Mouse (Mus musculus) thymus, postnatal 0 days (tissue): ENCODE data around the gene Enho. TPM values are rescaled to one million over a fixed set of nuclear protein-coding genes. Genes with fewer than 3 reads are reported as not detected.

Experiments
- DNase-seq: peaks from one replicate; pipeline ENCODE4 v3.0.0-alpha.2; 2015; ENCODE audit warnings: low spot score
- polyA plus RNA-seq: library from polyadenylated mRNA; unstranded; fragments of >200 nt; fragmentation: Nextera tagmentation; extraction: Ambion mirVana; gene quantifications from 2 replicates; pipeline ENCODE4 v1.2.1, GENCODE M21; 2015

Gene Enho
- polyA plus RNA-seq, 1 experiment from 2014 or later, result 10.5 TPM

- no peak for DNase-seq
Observed at GRCm38 (mm10) chr4:41634631-41635030, 5.5 kb downstream of the Enho start.

- DNase-seq, result no peak
Observed at GRCm38 (mm10) chr4:41633001-41633400, 7.1 kb downstream of the Enho start.

- DNase-seq, result no peak
Observed at GRCm38 (mm10) chr4:41631390-41631789, 8.7 kb downstream of the Enho start.

GRCm38 (mm10) chr4:41630196-41630595 is 9.9 kb downstream of the Enho start:
- no peak for DNase-seq

- no peak for DNase-seq
Observed at GRCm38 (mm10) chr4:41628202-41628927, 11.8 kb downstream of the Enho start.

GRCm38 (mm10) chr4:41622071-41622470 is 18.1 kb downstream of the Enho start:
- no peak for DNase-seq

- DNase-seq, result no peak
Observed at GRCm38 (mm10) chr4:41618916-41619746, 21.0 kb downstream of the Enho start.

- DNase-seq, result no peak
Observed at GRCm38 (mm10) chr4:41615661-41616599, 24.2 kb downstream of the Enho start.

- peak; percentile 52 for DNase-seq
Observed at GRCm38 (mm10) chr4:41614156-41614555, 26.0 kb downstream of the Enho start.

GRCm38 (mm10) chr4:41612166-41612565 is 28.0 kb downstream of the Enho start:
- DNase-seq, result no peak

GRCm38 (mm10) chr4:41610594-41610980 is 29.5 kb downstream of the Enho start:
- no peak for DNase-seq

GRCm38 (mm10) chr4:41609681-41610593 is 30.2 kb downstream of the Enho start:
- peak; percentile 44 for DNase-seq

- DNase-seq, result peak; percentile 54
Observed at GRCm38 (mm10) chr4:41606784-41607183, 33.3 kb downstream of the Enho start.

- DNase-seq, result no peak
Observed at GRCm38 (mm10) chr4:41604476-41605396, 35.4 kb downstream of the Enho start.

GRCm38 (mm10) chr4:41602818-41603217 is 37.3 kb downstream of the Enho start:
- no peak for DNase-seq
